Mouse (Mus musculus): ENCODE results near the gene Tlk2. TPM values are rescaled to one million over a fixed set of nuclear protein-coding genes. Genes with fewer than 3 reads are reported as not detected.

Gene Tlk2
- polyA plus RNA-seq, 1 experiment: 16.9 TPM

DNA sequence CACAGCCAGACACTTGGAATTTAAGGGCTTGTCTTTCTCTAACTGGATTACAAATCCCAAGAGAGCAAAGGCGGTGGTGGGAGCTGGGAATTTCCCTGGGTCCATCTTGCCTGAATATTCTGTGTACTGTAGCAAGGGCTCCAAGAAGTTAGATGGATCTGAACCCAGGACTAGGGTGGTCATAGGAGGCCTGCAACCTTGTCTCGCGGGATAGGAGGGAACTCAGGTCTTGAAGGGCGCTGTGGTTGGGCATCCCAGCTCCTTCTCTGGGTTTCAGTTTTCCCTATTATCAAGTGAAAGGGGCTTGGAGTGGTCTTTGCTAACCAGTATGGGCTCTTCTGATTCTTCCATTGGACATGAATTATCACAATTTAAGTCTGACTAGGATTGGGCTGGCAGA lies 137.5 kb downstream of the Tlk2 start:
- Histone ChIP-seq H3K27me3 (ENCODE audit: control insufficient read depth, insufficient read depth, insufficient read length) (no peaks in the 10 kb centered on the region), H3K4me3 (ENCODE audit: insufficient read depth, poor library complexity, severe bottlenecking) (no peak overlapping the region), H3K36me3 (ENCODE audit: control insufficient read depth, insufficient read depth) (peaks cover 13% of the 10 kb centered on the region), H3K79me3 (ENCODE audit: low read depth) (peaks cover 8% of the 10 kb centered on the region), H3ac (ENCODE audit: control insufficient read depth, insufficient read length, low read depth) (no peak overlapping the region), H3K79me2 (ENCODE audit: control insufficient read depth, insufficient read depth) (peaks cover 49% of the 10 kb centered on the region)
- TF ChIP-seq CTCF (IDR thresholded peaks at IDR 0.05; ENCODE audit: control insufficient read depth, insufficient read depth, insufficient read length) (no peak), MAX (IDR thresholded peaks at IDR 0.05) (no peak), MYOG (IDR thresholded peaks at IDR 0.05; ENCODE audit: control insufficient read depth, extremely low read depth, insufficient read length) (no peak), FOSL1 (IDR thresholded peaks at IDR 0.05; ENCODE audit: insufficient read depth, low read length, poor library complexity, severe bottlenecking) (no peak), USF1 (IDR thresholded peaks at IDR 0.05; ENCODE audit: low read depth) (no peak), MYOD1 (IDR thresholded peaks at IDR 0.05; ENCODE audit: control insufficient read depth, insufficient read length, low read depth) (no peak), CEBPB (IDR thresholded peaks at IDR 0.05; ENCODE audit: low read depth) (no peak)

DNA sequence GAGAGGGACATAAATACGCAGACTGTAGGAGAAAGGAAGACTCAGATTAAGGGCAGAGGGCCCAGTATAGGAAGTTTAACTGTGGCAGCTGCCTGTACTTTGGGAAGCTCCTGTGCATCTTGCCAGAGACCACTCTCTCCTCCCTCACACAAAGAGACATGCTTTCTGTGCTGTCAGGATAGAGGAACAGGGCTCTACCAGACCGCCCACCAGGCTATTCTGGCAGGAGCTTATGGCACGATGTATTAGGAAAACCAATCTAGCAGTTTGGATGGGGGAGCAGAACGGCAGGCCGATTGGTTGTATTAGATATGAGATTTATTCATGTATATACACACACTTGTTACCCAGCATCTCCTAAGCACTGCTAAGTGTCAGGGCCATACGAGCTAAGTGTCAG lies 139.2 kb downstream of the Tlk2 start:
- Histone ChIP-seq H3K79me3 (ENCODE audit: low read depth) (peaks cover 8% of the 10 kb centered on the region), H3ac (ENCODE audit: control insufficient read depth, insufficient read length, low read depth) (no peak overlapping the region), H3K27me3 (ENCODE audit: control insufficient read depth, insufficient read depth, insufficient read length) (no peaks in the 10 kb centered on the region), H3K36me3 (ENCODE audit: control insufficient read depth, insufficient read depth) (peaks cover 13% of the 10 kb centered on the region), H3K79me2 (ENCODE audit: control insufficient read depth, insufficient read depth) (peaks cover 46% of the 10 kb centered on the region), H3K4me3 (ENCODE audit: insufficient read depth, poor library complexity, severe bottlenecking) (no peak overlapping the region)
- TF ChIP-seq MYOG (IDR thresholded peaks at IDR 0.05; ENCODE audit: control insufficient read depth, extremely low read depth, insufficient read length) (no peak), MYOD1 (IDR thresholded peaks at IDR 0.05; ENCODE audit: control insufficient read depth, insufficient read length, low read depth) (no peak), USF1 (IDR thresholded peaks at IDR 0.05; ENCODE audit: low read depth) (no peak), FOSL1 (IDR thresholded peaks at IDR 0.05; ENCODE audit: insufficient read depth, low read length, poor library complexity, severe bottlenecking) (no peak), MAX (IDR thresholded peaks at IDR 0.05) (no peak), CEBPB (IDR thresholded peaks at IDR 0.05; ENCODE audit: low read depth) (no peak), CTCF (IDR thresholded peaks at IDR 0.05; ENCODE audit: control insufficient read depth, insufficient read depth, insufficient read length) (no peak)

DNA sequence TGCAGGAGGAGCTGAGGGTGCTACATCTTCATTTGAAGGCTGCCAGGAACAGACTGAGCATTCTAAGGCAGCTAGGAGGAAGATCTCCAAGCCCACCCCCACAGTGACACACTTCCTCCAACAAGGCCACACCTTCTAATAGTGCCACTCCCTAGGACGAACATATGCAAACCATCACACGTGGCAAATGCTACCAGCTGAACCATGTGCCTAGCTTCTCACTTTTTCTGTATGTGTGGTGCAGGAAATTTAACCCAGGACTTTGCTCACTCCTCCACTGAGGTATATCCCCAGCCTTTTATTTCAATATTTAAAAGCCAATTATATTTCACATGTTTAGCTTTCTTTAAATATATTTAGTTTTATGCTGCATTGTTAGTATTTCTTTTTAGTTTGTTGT lies 142.5 kb downstream of the Tlk2 start:
- no peaks in the 10 kb centered on the region for H3K27me3 ChIP-seq (ENCODE audit: control insufficient read depth, insufficient read depth, insufficient read length)
- peaks cover 16% of the 10 kb centered on the region for H3K36me3 ChIP-seq (ENCODE audit: control insufficient read depth, insufficient read depth)
- H3ac ChIP-seq (ENCODE audit: control insufficient read depth, insufficient read length, low read depth): no peak overlapping the region
- H3K79me2 ChIP-seq (ENCODE audit: control insufficient read depth, insufficient read depth): peaks cover 26% of the 10 kb centered on the region
- no peak overlapping the region for H3K4me3 ChIP-seq (ENCODE audit: insufficient read depth, poor library complexity, severe bottlenecking)
- peaks cover 6% of the 10 kb centered on the region for H3K79me3 ChIP-seq (ENCODE audit: low read depth)
- TF ChIP-seq MAX (IDR thresholded peaks at IDR 0.05) (no peak), MYOG (IDR thresholded peaks at IDR 0.05; ENCODE audit: control insufficient read depth, extremely low read depth, insufficient read length) (no peak), USF1 (IDR thresholded peaks at IDR 0.05; ENCODE audit: low read depth) (no peak), CEBPB (IDR thresholded peaks at IDR 0.05; ENCODE audit: low read depth) (no peak), MYOD1 (IDR thresholded peaks at IDR 0.05; ENCODE audit: control insufficient read depth, insufficient read length, low read depth) (no peak), FOSL1 (IDR thresholded peaks at IDR 0.05; ENCODE audit: insufficient read depth, low read length, poor library complexity, severe bottlenecking) (no peak), CTCF (IDR thresholded peaks at IDR 0.05; ENCODE audit: control insufficient read depth, insufficient read depth, insufficient read length) (no peak)

DNA sequence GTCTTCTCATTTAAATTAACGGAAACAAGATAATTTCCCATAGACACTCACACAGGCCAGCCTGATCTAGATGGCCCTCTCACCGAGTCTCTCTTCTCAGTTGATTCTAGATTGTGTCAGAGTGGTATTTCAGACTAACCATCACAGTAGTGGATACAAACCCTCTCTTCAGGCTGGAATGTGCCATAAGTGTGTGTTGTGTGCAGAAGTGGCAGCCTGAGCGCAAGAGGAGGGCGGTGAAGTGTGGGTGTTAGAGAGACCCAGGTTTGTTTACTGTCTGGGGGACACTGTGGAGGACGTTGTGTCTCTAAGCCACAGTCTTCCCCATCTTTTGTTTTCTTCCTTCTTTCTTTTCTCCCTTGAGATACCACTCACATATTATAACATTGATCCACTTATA lies 144.9 kb downstream of the Tlk2 start:
- Histone ChIP-seq H3K27me3 (ENCODE audit: control insufficient read depth, insufficient read depth, insufficient read length) (no peaks in the 10 kb centered on the region), H3K79me3 (ENCODE audit: low read depth) (peaks cover 1% of the 10 kb centered on the region), H3K36me3 (ENCODE audit: control insufficient read depth, insufficient read depth) (peaks cover 26% of the 10 kb centered on the region), H3K4me3 (ENCODE audit: insufficient read depth, poor library complexity, severe bottlenecking) (no peak overlapping the region), H3ac (ENCODE audit: control insufficient read depth, insufficient read length, low read depth) (no peak overlapping the region), H3K79me2 (ENCODE audit: control insufficient read depth, insufficient read depth) (peaks cover 9% of the 10 kb centered on the region)
- TF ChIP-seq FOSL1 (IDR thresholded peaks at IDR 0.05; ENCODE audit: insufficient read depth, low read length, poor library complexity, severe bottlenecking): no peak
- no peak for TF ChIP-seq MYOG (IDR thresholded peaks at IDR 0.05; ENCODE audit: control insufficient read depth, extremely low read depth, insufficient read length)
- TF ChIP-seq MAX (IDR thresholded peaks at IDR 0.05): no peak
- TF ChIP-seq MYOD1 (IDR thresholded peaks at IDR 0.05; ENCODE audit: control insufficient read depth, insufficient read length, low read depth): no peak
- no peak for TF ChIP-seq CTCF (IDR thresholded peaks at IDR 0.05; ENCODE audit: control insufficient read depth, insufficient read depth, insufficient read length)
- TF ChIP-seq USF1 (IDR thresholded peaks at IDR 0.05; ENCODE audit: low read depth): no peak
- TF ChIP-seq CEBPB (IDR thresholded peaks at IDR 0.05; ENCODE audit: low read depth): no peak

DNA sequence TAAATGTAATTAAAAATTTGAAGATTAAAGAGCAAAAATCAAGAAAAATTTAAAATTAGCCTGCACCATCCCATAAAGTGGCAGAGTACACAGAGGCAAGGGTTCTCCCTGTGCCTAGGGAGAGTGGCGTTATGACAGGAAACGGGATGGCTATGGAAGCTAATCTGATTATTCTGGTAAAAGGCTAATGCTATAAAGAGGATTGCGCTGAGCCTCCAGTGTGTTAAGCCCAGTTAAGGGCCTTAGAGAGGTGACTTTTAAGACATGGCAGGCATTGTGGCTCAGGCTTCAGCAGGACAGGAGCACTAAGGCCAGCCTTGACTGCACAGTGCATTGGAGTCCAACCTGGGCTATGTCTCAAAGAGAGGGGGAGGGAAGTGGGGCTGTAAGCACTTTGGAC lies 148.5 kb downstream of the Tlk2 start:
- H3K27me3 ChIP-seq (ENCODE audit: control insufficient read depth, insufficient read depth, insufficient read length): no peaks in the 10 kb centered on the region
- no peak overlapping the region for H3K4me3 ChIP-seq (ENCODE audit: insufficient read depth, poor library complexity, severe bottlenecking)
- TF ChIP-seq CEBPB (IDR thresholded peaks at IDR 0.05; ENCODE audit: low read depth): no peak
- no peaks in the 10 kb centered on the region for H3K79me3 ChIP-seq (ENCODE audit: low read depth)
- H3K79me2 ChIP-seq (ENCODE audit: control insufficient read depth, insufficient read depth): peaks cover 2% of the 10 kb centered on the region
- H3ac ChIP-seq (ENCODE audit: control insufficient read depth, insufficient read length, low read depth): no peak overlapping the region
- H3K36me3 ChIP-seq (ENCODE audit: control insufficient read depth, insufficient read depth): peaks cover 25% of the 10 kb centered on the region

DNA sequence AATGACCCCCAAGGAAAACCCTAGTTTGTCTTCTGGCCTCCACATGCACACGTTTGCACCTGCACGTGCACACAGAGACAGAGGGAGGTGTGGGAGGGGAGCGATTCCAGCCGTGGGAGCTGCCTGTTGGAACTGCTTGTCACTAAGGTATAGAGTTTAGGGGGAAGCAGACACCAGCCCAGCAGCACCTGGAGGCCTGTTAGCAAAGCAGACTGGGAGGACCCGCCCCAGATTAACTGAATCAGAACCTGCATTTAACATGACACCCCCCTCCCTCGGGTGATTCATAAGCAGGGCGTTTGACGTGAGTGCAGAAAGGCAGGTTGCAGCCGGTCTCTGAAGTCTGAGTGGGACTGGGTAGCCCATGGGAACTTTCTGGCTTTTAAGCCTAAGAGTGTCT lies 151.4 kb downstream of the Tlk2 start:
- Histone ChIP-seq H3K27me3 (ENCODE audit: control insufficient read depth, insufficient read depth, insufficient read length) (no peaks in the 10 kb centered on the region), H3K36me3 (ENCODE audit: control insufficient read depth, insufficient read depth) (peaks cover 24% of the 10 kb centered on the region), H3K4me3 (ENCODE audit: insufficient read depth, poor library complexity, severe bottlenecking) (no peak overlapping the region), H3K79me2 (ENCODE audit: control insufficient read depth, insufficient read depth) (no peaks in the 10 kb centered on the region), H3ac (ENCODE audit: control insufficient read depth, insufficient read length, low read depth) (no peak overlapping the region), H3K79me3 (ENCODE audit: low read depth) (no peaks in the 10 kb centered on the region)
- TF ChIP-seq CTCF (IDR thresholded peaks at IDR 0.05; ENCODE audit: control insufficient read depth, insufficient read depth, insufficient read length) (no peak), CEBPB (IDR thresholded peaks at IDR 0.05; ENCODE audit: low read depth) (no peak), MYOG (IDR thresholded peaks at IDR 0.05; ENCODE audit: control insufficient read depth, extremely low read depth, insufficient read length) (no peak), USF1 (IDR thresholded peaks at IDR 0.05; ENCODE audit: low read depth) (no peak), MAX (IDR thresholded peaks at IDR 0.05) (no peak), FOSL1 (IDR thresholded peaks at IDR 0.05; ENCODE audit: insufficient read depth, low read length, poor library complexity, severe bottlenecking) (no peak), MYOD1 (IDR thresholded peaks at IDR 0.05; ENCODE audit: control insufficient read depth, insufficient read length, low read depth) (no peak)
